Mouse (Mus musculus) testis, adult 2 months (tissue): ENCODE measurements at regions not wholly inside any gene's neighbourhood (a gene's known extent, or its start where the extent isn't known, plus 50 kb on each side); places are given as distances from the start of the nearest gene placed in this dataset.

ENCODE experiments used
- CTCF ChIP-seq: fragments of 200-500 bp; IDR thresholded peaks from 2 replicates; pipeline ENCODE4 v1.5.1; 2012; ENCODE audit warnings: low read depth, mild to moderate bottlenecking, inconsistent platforms, low read length, moderate library complexity; ENCODE audit not compliant: control insufficient read depth, insufficient read depth, insufficient replicate concordance
- POLR2A ChIP-seq: fragments of 200-500 bp; IDR thresholded peaks from 2 replicates; pipeline ENCODE4 v1.6.1; 2012; ENCODE audit warnings: low read depth, mild to moderate bottlenecking, inconsistent platforms, low read length, moderate library complexity; ENCODE audit not compliant: control insufficient read depth

GRCm38 (mm10) chr13:80647578-80647977, 235.6 kb upstream of the Arrdc3 start:
- TF ChIP-seq CTCF (no peak), POLR2A (no peak)
